Mouse (Mus musculus) spleen, postnatal 0 days (tissue): Measurements from ENCODE around the gene Alg2. TPM values are rescaled to one million over a fixed set of nuclear protein-coding genes. Genes with fewer than 3 reads are reported as not detected.

ENCODE experiments used
- polyA plus RNA-seq: library from polyadenylated mRNA; unstranded; fragments of >200 nt; fragmentation: Nextera tagmentation; extraction: Ambion mirVana; gene quantifications from 2 replicates; pipeline ENCODE4 v1.2.1, GENCODE M21; 2015

Alg2 gene
- 14.0 and 17.9 TPM in 2 replicates for polyA plus RNA-seq

DNA sequence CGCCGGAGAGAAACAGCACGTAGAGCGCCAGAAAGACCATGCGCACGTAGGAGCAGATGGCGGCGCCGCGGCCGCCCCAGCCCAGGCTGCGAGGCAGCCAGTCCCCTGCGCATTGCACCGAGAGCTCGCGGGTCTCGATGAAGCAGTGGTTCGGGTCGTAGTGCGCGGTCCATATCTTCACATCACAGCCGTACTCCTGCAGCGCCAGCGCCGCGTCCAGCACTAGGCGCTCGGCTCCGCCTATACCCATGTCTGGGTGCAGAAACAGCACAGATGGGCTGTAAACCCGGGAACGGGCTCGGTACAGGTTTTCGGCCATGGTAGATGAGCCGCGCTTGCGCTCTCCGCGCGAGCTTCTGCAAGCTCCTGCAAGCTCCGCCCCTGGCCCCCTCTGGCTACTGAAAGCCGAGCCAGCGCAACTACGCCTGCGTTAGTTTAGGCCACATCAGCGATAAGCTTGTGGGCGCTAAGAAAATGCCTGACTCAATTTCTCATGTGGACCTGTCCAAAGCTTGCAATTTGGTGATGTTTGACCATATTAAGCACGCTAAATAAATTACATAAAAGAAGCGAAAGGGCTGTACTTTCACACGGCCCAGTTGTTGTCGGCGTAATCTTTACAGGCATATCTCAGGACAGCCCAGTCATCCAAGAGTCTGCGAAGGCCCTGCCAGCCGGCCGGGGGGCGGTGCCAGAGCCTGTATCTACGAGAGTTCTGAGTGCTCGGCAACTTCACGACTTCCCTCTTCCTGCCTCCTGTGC lies at the start of gene Alg2, which contains the start of gene Sec61b:
Gene Alg2, minus strand, starts transcription at position 366 of the 762 bp plus-strand sequence.
Gene Sec61b, plus strand, starts transcription at position 691 of the 762 bp plus-strand sequence.

Other genes with a start within 250 kb of the Alg2 start
- gene Tgfbr1, start 121.1 kb downstream of the Alg2 start, polyA plus RNA-seq = 6.8 and 7.9 TPM in 2 replicates
- gene Sec61b, start 325 bp upstream of the Alg2 start, polyA plus RNA-seq = 265 and 269 TPM in 2 replicates